Mouse (Mus musculus) brain, embryonic 18.5 days (tissue): ENCODE measurements around the gene Golga1.

Experiments used
- DNase-seq: peaks from one replicate; pipeline ENCODE4 v3.0.0-alpha.2; 2012; ENCODE audit warnings: low read depth, low spot score

Gene Golga1

DNA sequence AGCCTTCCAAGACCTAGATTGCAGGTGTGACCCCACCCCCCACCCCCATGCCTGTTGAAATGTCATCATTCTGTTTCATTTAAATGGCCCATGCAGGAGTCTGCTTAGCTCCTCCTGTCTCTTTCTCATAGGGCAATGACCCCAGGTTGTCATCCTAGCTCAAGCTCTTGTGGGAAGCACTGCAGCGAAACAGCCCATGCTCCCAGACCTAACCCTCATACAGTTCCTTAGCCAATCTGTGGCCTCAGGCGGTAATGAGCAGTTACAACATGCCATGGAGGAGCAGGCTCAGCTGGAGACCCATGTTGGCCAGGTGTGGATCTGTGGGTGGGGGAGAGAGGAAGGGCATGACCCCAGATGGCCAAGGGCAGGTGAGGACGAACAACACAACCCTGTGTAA is 90.2 kb downstream of the Golga1 start:
- no peak for DNase-seq

DNA sequence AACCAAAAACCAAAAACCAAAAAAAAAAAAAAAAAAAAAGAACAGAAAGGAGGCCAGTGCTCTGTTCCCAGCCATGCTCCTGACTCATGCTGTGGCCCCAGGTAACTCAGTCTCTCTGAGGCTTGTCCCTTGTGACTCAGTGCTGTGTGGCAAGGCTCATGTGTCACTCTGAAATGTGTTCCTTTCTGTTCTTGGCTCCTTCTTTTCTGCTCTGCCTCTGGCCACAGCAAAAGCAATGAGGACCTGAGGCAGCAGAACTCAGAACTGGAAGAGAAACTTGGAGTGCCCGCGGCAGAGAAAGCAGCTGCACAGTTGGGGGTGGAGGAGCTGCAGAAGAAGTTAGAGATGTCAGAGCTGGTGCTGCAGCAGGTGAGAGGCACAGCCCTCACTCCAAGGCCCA is 91.2 kb downstream of the Golga1 start:
- DNase-seq = no peak

DNA sequence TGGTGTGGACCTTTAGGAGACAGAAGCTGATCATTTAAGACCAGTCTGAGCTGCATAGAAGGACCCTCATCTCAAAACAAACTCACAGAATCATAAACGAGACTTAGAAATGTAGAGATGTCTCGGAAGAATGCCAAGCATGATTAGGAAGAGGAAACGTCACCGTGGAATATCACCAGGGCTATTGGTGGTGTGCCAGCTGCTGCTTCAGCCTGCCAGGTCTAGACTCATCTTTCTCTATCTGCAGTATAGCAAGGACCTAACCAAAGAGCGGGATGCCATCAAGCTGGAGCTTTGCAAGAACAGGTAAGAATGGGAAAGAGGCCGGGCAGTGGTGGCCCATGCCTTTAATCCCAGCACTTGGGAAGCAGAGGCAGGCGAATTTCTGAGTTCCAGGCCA is 91.6 kb downstream of the Golga1 start:
- no peak for DNase-seq

DNA sequence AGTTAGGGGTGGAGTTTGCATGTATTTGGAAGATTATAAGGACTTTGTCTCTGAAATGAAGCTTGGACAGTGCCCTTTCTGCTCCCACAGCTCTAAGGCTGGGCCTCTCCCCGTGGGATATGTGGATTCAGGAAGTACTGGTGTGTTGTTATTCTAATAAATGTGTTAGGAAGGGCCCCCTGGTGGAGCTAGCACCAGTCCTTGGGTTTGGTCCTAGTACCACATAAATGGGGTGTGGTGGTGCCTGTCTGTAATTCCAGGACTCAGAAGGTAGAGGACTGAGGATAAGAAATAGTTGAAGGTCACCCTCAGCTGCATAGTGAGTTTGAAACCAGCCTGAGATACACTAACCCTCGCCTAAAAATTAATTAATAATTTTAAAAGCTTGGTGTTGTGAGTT is 92.1 kb downstream of the Golga1 start:
- no peak for DNase-seq

DNA sequence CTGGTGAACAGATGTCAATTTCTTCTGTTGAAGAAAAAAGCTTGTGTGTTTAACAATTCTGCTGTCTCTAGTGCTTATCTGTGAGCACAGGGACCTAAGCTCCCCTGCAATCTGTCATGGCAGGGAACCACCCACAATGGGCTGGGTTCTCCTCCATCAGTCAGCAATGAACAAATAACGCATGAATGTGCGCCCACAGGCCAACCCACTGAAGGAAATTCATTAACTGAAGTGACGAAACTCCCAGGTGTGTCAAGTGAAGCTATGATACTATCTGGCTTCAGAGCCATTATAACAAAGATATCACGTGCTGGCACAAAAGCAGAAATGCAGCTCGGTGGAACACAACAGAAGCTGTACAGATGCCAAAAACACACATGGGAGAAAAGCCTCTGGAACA is 95.3 kb downstream of the Golga1 start:
- no peak for DNase-seq

DNA sequence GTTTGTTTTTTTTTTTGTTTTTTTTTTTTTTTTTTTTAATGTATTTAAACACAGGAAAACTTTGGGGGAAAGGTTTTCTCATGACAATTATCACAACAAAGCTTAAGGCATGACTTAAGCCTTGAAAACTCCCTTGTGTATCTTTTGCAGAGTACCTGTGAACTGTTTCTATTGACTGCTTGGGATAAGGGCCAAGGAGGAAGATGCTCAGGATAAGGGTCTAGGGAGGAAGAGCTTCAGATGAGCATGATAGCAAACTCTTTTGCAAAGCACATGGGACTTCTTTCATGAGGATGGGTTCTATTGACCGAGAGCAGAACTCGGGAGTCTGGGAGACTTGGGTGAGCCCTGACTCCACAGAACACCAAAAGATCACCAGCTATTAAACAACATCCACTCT is 95.7 kb downstream of the Golga1 start:
- no peak for DNase-seq
